Mouse (Mus musculus): ENCODE results near the gene Gm9745.
"Not testable (repeated sequence)": the region's sequence is repeated elsewhere in the genome, so short reads cannot be mapped to it uniquely, and the experiment has no call there.

Gene Gm9745

DNA sequence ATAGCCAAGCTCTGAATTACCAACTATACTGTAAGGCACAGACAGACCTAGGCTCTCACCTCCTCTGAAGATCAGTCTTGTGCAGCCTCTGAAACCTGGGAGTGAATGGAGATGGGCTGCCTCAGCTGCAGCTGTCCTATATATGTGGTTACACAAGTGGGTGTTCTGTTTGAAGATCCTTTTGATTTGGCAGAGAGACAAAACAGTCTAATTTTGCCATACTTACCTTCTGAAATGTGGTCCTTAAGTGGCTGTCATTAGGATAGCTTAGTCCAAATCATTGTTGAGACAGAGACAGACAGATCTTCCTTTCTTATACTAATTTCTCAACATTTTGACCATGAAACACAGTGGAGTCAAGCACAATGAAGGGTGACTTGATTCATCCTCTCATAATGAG, at the start of gene Gm9745:
Gm9745 (minus strand) TSS at position 101 of the 400 bp plus-strand sequence.
- in situ Hi-C loops (cut with MboI) = not testable (repeated sequence)

DNA sequence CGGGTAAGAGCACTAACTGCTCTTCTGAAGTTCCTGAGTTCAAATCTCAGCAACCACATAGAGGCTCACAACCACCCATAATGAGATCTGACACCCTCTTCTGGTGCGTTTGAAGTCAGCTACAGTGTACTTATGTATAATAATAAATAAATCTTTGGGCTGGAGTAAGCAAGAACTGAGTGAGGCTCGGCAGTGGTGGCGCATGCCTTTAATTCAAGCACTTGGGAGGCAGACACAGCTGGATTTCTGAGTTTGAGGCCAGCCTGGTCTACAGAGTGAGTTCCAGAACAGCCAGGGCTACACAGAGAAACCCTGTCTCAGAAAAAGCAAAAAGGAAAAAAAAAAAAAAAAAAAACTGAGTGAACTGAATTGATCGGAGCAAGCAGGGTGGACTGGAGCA, 49.2 kb upstream of the Gm9745 start:
- in situ Hi-C loops (cut with MboI) = loop anchor here (10.0 kb wide), 2 partner anchors 98 to 112 kb away; partner anchors contain the start of genes Idi1 and Larp4b

DNA sequence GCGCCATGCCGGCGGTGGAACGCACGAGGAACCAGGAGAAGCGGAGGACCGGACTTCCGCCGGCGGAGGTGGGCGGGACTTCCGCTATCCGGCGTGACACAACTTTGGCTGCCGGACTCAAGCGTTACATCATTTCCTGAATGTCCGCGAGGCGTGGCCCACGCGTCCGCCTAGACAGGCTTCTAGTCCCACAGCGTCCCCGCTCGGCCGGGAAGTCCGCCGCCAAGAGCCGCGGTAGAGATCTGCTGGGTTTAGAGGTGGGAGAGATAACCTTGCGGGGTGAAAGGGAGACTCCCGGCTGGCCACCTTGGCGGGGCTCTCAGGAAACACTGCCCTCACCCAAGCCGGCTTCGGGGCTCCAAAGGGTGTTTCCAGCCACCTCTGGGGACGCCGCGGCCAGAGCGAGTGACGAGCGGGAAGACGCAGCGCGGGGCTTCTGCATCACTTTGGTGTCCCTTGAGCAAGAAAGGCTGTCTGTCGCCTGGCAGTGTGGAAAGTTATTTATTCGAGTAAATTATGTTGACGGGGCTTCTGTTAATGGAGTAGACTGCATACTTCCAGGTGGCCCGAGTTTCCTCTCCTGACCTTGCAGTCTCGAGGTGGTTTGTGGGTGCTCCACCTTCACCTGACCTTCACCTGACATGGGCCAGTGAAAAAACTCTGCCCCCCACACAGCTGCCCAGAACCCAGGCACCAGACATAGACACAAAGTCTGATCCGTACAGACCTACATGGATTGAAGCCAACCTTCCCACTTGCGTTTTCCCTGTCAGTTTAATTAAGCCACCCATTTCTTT, 48.2 kb upstream of the Gm9745 start, which contains the start of gene Gtpbp4:
Gtpbp4 (minus strand) TSS at position 94 of the 797 bp plus-strand sequence.
- in situ Hi-C loops (cut with MboI) = loop anchor here (10.0 kb wide), 2 partner anchors 99 to 111 kb away; partner anchors contain the start of genes Idi1 and Larp4b

DNA sequence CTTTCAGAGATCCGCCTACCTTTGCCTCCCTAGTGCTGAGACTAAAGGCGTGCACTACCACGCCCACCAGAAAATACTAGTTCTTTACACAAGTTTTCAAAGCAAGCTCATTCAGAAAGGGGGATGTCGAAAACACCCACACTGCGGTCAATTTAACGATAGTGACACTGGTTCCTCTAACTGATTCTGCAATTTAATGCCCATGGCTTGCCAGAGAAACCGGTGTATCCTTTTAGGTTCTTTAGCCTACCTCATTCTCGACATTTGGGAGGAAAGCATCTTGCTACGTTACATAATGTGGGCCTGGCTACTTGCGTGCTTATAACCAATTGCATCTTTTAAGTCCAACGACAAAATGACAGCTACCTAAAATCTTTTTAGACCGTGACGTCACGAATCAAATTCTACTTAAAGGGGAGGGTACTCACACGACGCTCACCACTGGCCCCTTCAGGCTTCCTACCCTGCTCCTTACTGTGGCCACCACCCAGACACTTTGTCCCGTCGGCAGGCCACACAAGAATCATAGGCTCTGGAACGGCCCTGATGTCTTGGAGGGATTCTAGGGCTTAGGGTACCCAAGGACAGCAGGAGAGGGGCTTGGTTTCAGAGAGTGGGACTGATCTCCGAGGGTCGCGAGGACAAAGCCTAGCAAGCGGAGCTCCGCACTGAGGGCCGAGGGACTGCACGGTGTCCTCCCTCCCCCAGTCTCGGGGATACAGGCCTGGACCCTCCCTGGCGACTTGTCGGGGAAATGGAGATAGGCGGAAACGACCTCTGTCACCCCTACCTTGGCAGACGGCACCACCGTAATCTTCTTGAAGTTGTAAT, 47.3 kb upstream of the Gm9745 start:
- in situ Hi-C loops (cut with MboI) = loop anchor here (10.0 kb wide), 2 partner anchors 99 to 111 kb away; partner anchors contain the start of genes Idi1 and Larp4b

DNA sequence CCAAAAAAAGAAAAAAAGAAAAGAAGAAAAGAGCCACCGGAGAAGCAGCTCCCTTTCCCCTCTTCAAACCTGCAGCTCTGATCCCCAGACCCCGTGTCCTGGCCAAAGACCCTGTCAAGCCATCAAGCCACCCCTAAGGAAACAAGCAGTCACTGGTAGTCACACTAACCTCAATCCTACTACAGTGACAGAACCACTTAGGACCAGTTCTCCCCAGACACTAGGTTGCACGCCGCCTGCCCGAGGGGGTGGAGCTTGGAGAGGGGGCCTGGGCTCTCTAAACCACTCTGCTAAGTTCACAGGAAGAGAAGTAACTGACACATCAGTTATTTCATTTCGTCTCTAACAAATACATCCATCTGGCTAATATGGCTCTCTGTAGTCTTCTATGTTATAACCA, 44.2 kb upstream of the Gm9745 start:
- in situ Hi-C loops (cut with MboI) = loop anchor here (10.0 kb wide), 2 partner anchors 103 to 107 kb away; partner anchors contain the start of genes Idi1 and Larp4b

DNA sequence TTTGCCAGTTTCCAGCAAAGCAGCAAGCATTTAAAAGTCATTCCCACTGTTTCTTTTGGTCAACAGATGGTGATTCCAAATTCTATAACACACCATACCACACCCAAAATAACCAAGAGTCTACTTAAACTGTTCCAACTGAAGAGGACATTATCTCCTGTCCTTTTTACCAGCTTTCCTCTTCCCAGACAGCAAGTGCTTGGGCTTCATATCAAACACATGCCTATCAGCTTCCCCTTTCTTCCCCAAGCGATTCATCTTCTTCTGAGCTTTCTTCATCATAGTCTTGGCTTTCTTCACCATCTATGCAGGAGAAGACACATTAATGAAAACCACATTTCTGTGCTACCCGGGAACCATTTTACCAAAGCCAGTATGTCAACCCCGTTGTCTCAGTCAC, 24.9 kb upstream of the Gm9745 start:
- in situ Hi-C loops (cut with MboI) = no loop called here

DNA sequence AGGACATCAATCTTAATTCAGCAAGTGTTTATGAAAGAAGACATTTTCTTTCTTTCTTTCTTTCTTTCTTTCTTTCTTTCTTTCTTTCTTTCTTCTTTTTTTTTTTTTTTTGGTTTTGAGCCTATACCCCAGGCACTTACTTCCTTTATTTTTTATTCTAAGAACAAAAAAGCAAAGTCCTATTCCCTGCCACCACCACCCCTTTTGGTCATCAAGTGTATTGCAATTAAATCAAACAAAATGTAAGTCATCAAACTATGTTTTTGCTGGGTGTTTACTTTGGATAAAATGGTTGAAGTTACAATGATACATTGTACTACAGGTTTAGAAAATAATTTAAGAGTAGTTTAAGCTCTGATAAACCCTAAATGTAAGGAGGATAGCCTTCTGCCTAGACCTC, 24.3 kb upstream of the Gm9745 start:
- in situ Hi-C loops (cut with MboI) = no loop called here

DNA sequence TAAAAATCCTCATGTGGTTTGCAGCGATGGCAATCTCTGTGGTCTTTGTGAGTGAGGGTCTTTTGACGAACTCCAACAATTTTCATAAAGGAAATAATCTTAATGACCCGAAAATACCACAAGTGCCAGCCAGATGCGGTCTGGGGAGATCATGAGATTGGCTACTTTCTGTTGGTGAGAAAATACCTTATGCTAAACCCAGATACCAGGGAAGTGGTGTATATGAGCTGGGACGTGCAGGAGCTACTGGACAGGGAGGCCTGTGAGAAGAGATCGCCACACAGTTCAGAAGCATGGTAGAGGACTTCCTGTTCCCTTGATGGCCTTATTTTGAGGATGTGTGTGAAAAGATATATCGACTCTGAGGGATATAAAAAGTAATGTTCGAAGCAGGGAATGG, 19.7 kb upstream of the Gm9745 start:
- in situ Hi-C loops (cut with MboI) = no loop called here

DNA sequence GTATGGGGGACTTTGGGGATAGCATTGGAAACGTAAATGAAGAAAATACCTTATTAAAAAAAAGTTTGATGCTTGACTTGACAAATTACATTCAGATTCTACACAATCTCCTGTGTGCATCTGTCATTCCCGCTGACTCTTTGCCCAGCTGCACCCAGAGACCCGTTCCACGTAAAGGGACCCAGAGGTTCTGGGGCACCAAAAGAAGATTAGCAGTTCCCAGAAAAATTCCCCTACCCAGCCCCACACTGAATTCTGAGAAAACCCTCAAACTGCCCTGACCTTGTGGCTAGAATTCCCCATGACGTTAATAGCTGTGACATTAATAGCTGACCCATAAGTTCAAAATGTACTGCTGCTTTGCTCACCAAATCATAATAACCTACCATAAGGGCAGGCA, 17.2 kb upstream of the Gm9745 start:
- in situ Hi-C loops (cut with MboI) = no loop called here

DNA sequence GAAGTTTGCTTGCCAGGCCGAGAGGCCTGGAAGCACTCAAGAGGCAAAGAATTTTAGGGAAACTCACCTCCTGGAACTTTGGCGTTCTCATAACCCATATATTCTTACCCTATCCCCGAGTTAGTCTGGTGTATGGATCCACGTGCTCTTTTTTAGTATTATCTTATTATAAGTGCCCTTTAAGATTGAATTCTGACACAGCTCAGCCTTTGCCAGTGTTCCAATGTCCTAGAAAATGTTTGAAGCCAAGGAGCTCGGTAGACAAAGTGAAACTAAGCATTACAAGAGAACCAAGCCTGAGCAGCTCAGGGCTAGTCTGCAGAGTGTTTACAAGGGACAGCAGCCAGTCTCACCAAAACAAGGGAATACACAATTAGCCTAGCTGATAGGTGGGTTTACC, 14.2 kb upstream of the Gm9745 start:
- in situ Hi-C loops (cut with MboI) = not testable (repeated sequence)

DNA sequence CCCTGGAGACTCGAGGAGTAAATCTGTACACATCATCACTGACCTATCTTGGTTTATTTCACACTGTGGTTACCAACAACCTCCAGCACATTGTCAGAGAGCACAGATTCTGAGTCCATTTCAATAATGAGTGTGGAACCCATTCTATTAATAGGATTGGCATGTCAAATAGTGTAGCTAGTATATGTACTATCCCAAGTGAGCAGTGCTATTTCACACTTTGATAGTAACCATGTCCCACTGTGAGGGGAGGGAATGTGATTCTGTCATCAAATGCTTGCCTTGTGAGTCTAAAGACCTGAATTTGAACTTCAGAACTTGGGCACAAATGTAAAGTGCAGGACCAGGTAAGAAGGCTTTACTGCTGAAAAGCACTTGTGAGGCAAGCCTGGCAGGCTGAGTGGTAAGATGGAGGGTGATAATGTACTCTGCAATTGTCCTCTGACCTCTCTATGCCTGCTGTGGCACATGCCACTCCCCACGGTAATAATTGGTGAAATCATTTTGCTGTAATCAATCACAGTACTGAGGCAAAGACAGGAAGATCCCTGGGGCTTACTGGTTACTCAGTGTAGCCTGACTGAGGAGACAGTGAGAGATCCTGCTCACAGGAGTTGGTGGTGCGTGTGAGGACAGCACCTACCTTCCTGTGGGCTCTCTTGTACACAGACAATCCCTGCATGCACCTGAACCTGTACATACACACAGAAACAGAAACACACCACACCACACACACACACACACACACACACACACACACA, 13.3 kb upstream of the Gm9745 start:
- in situ Hi-C loops (cut with MboI) = not testable (repeated sequence)

DNA sequence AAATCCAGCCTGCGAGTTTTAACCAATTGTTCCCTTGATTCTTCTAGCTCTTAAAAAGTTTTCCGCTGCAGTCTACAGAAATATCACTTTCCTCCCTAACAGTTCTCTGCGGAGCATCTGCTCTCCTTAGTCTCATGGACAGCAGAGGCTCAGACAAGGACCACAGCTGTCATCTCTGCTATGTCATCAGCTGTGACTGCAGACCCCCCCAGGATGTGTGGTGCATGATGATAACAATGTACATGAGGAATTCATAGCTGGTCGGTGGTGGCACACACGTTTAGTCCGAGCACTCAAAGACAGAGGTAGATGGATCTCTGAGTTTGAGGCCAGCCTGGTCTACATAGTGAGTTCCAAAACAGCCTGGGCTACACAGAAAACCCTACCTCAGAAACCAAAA, 11.5 kb upstream of the Gm9745 start:
- in situ Hi-C loops (cut with MboI) = not testable (repeated sequence)

DNA sequence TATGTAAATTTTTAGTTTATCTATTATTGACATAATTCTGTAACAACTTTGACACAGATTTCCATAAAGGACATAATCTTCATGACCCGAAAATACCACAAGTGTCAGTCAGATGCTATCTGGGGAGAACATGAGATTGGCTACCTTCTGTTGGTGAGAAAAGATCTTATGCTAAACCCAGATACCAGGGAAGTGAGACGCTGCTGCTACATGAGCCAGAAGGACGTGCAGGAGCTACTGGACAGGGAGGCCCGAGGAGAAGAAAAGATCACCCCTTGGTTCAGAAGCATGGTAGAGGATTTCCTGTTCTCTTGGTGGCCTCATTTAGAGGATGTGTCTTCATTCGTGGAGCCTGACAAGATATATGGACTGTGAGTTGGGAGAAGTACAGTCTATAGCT, 11.0 kb upstream of the Gm9745 start:
- in situ Hi-C loops (cut with MboI) = not testable (repeated sequence)

DNA sequence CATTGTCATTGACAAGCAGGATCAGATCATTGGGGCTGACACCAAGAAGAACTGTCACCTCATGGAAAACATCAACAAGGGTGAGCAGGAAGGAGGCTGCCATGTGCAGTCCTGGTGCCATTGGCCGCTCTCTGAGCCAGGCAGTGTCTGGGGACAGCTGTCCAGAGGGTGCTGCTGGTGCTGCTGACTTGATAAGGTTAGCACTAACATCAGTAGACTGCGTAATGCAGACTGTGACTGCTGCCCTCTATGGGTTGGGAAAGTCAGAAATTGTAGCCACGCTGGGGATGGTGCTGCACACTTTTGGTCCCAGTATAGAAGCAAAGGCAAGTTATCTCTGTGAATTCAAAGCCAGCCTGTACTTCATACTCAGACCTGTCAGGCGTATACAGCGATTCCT, 8.8 kb upstream of the Gm9745 start:
- in situ Hi-C loops (cut with MboI) = not testable (repeated sequence)

DNA sequence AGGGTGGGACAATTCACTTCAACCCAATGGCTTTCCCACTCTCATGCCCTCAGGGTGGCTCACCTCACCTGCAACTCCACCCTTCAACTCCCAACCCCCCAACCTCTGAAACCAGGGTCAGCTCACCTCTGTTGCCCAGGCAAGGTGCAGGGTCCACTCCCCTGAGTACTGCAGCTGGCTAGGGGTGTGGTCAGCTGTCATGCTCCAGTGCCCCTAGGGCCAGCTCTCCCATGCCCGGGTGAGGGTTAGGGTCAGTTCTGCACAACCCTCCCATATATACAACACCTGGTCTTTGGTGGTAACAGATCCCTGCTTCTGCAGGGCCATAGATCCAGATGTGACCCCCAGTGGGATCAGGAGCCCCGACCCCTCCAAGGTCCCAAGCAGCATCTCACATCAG, 7.1 kb upstream of the Gm9745 start:
- in situ Hi-C loops (cut with MboI) = not testable (repeated sequence)

DNA sequence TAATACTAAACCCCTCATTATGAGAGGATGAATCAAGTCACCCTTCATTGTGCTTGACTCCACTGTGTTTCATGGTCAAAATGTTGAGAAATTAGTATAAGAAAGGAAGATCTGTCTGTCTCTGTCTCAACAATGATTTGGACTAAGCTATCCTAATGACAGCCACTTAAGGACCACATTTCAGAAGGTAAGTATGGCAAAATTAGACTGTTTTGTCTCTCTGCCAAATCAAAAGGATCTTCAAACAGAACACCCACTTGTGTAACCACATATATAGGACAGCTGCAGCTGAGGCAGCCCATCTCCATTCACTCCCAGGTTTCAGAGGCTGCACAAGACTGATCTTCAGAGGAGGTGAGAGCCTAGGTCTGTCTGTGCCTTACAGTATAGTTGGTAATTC, 4.5 kb upstream of the Gm9745 start, which contains the start of gene Idi2:
Idi2 (plus strand) TSS at position 301 of the 400 bp plus-strand sequence.
- in situ Hi-C loops (cut with MboI) = not testable (repeated sequence)

DNA sequence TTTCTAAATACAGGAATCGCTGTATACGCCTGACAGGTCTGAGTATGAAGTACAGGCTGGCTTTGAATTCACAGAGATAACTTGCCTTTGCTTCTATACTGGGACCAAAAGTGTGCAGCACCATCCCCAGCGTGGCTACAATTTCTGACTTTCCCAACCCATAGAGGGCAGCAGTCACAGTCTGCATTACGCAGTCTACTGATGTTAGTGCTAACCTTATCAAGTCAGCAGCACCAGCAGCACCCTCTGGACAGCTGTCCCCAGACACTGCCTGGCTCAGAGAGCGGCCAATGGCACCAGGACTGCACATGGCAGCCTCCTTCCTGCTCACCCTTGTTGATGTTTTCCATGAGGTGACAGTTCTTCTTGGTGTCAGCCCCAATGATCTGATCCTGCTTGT, 4.2 kb downstream of the Gm9745 start:
- in situ Hi-C loops (cut with MboI) = not testable (repeated sequence)

DNA sequence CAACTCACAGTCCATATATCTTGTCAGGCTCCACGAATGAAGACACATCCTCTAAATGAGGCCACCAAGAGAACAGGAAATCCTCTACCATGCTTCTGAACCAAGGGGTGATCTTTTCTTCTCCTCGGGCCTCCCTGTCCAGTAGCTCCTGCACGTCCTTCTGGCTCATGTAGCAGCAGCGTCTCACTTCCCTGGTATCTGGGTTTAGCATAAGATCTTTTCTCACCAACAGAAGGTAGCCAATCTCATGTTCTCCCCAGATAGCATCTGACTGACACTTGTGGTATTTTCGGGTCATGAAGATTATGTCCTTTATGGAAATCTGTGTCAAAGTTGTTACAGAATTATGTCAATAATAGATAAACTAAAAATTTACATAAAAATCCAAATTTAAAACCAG, 6.3 kb downstream of the Gm9745 start:
- in situ Hi-C loops (cut with MboI) = not testable (repeated sequence)

DNA sequence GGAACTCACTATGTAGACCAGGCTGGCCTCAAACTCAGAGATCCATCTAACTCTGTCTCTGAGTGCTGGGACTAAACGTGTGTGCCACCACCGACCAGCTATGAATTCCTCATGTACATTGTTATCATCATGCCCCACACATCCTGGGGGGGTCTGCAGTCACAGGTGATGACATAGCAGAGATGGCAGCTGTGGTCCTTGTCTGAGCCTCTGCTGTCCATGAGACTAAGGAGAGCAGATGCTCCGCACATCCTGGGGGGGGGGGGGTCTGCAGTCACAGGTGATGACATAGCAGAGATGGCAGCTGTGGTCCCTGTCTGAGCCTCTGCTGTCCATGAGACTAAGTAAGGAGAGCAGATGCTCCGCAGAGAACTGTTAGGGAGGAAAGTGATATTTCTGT, 6.9 kb downstream of the Gm9745 start:
- in situ Hi-C loops (cut with MboI) = not testable (repeated sequence)

DNA sequence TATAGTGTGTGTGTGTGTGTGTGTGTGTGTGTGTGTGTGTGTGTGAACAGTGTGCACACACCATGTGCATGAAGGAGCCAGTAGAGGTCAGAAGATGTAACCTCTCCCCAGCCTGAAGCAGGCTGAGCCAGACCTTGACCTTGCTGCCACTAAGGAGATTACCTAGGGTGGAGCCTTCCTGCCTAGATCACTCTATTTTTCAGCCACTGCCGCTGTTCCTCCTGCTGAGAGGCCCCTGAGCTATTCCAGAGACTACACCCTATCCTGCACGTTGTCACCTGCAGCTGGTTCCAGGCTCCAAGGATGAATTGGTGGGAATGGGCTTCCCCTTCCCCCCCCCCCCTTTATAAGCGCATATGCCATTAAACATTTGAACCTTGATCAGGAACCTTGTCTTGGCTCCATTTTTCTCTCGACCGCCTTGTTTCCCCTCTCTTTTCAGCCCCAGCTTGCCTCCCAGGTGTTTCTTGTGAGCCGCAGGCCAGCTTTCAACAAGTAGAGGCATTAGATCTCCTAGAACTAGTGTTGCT, 10.4 kb downstream of the Gm9745 start:
- in situ Hi-C loops (cut with MboI) = not testable (repeated sequence)

DNA sequence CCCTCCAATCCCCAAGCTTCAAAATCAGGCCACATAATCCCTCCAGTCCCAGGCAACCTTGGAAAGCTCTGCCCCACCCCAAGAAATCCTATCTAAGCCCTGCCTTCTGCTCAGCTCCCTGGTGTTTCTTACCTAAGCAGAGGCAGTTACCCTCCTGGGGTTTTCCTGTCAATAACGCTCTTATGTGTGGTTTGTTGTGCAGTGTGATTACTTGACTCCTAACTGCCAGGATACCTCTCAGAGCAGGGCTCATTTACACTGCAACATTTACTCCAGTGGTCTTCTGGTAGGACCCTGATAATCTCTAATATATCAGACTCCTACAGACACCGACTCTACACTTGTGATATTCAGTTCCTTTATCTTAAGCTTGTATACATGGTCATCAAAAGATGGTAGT, 14.5 kb downstream of the Gm9745 start:
- in situ Hi-C loops (cut with MboI) = no loop called here

All from mature B cell (primary cell).